Mouse (Mus musculus) adrenal gland, adult (tissue): ENCODE measurements around the gene Cd8b1.

Source experiments
- DNase-seq, 2 experiments: peaks; one replicate each; pipeline ENCODE4 v3.0.0; 2022 to 2023; ENCODE audit warnings: low spot score in 1 of 2; ENCODE audit not compliant: inconsistent age in 2 of 2

Gene Cd8b1

GRCm38 (mm10) chr6:71348006-71348405, 25.4 kb downstream of the Cd8b1 start:
- DNase-seq, result no peak

GRCm38 (mm10) chr6:71351201-71351600, 28.6 kb downstream of the Cd8b1 start:
- no peak for DNase-seq

DNA sequence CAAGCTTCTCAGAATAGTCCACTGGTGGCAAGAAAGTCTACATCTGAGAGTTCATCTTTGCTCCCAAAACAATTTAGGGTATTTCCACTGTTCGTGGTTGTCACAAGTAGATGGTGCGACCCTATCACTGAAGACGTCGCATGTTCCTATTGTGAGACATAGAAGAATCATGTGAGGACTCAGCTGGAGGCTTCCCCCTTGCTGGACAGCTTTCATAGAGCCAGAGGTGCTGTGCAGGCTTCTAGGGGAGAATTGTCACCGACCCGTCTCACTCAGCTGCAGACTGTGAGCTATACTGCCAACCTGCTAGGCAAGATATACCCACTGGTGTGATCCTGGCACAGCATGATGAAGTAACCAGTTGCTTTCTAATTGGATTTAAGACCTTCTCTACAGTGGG, 29.6 kb downstream of the Cd8b1 start:
- DNase-seq, result no peak

DNA sequence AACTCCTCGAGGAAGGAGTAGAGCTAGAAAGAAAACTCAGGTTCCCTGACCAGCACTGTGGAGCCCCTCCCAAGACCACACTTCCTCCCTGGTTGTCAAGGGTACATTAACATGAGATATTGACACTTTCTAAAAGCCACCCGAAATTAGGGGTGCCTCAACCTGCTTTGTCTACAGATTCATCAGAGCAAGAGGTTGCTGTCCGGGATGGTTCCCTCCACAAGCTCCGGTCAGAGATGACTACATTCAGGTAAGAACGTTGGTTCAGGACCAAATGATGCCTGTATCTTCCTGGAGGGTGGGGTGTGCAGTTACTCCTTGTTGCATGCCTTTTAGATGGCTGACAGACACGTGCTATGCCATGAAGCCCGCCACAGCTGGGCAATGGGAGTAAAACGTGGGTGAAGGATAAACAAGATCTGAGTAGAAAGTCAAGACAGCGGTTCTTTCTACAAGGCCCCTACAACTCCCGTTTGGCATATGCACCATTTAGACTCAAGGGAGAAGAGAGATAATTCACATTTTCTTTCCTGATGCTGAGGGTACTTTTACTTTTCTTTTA, 30.4 kb downstream of the Cd8b1 start:
- no peak for DNase-seq

GRCm38 (mm10) chr6:71353722-71354121, 31.1 kb downstream of the Cd8b1 start:
- no peak for DNase-seq

GRCm38 (mm10) chr6:71357493-71357892, 34.9 kb downstream of the Cd8b1 start:
- no peak for DNase-seq

DNA sequence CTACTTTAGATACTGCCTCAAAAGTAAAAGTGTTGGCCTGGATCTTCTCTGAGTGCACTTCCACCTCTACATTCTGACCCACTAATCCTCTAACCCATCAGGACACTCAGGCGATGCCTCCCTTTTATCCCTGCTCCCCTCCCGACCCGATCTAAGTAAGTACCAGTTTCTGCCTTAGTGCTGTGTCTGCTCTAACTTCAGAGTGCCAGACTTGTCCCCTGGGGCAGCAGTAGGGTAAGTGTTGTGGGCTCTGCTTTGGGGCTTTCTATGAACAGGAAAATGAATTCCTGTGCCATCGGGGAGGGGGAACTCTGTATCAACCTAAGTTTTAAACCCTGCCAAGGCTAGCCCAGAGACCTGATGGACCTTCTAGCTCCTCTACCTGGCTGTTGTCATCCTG, 37.6 kb downstream of the Cd8b1 start:
- no peak for DNase-seq

- DNase-seq, result no peak
These were observed 38.2 kb downstream of the Cd8b1 start for GRCm38 (mm10) chr6:71360751-71361150.

DNA sequence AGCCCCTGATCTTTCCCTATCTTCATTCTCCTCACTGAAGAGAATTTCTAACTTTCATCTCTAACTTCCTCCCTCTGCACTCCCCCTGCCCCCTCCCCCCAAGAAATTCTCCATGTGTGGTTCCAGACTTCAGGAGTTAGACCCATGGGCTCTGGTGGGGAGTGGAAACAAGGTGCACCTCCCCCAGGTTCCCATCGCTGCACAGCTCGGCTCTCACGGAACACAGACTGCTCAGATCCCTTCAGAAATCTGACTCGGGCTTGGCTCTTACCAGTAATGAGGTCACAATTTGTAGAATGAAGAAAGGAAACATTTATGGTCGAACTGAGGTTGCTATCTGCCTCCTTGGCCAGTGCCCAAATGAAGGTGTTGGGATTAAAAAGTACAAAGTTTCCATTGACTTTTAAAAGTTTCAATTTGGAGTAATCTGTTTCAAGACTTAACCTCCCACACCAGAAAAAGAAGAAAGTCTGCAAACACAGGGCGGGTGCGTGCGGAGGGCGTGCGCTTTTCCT, 38.6 kb downstream of the Cd8b1 start:
- no peak for DNase-seq

GRCm38 (mm10) chr6:71363995-71364394, 41.4 kb downstream of the Cd8b1 start:
- no peak for DNase-seq

DNA sequence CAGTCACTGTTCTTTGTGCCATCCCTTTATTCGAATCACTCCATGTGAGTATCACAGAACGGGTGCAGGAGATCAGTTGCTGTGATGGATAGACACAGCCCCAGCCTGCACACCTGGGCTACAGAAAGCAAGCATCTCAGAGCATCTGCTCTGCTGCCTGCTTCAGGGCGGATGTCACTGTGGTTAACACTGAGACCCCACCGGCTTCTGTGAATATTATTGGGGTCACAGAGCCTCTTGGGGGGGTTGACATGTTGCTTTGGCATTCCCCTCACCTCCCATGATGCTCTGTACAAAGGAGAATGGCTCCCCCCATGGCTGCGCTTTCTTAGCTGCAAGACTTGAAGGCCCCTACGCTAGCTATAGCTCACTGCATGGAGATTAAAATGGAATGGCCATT, 46.8 kb downstream of the Cd8b1 start:
- no peak for DNase-seq

DNA sequence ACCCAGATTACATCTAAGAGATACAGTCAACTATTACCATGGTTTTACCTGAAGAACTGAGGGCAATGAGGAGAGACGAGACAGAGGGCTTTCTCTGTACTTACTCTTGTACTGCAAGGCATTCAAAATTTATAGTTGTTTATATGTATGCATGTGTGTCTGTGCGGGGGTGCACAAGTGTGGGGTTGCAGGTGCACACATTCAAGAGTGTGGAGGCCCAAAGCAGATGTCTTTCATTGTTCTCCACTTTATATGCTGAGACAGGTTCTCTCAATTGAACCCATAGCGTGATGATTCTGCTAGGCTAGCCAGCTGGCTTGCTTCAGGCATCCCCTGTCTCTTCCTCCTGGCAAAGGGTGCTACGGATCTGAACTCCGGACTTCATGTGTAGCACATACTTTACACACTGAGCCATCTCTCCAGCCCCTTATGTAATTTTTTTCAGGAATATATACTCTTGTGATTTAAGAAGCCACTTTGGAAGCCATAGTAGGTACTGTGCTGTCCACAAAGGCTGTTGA, 48.6 kb downstream of the Cd8b1 start:
- DNase-seq, result no peak

DNA sequence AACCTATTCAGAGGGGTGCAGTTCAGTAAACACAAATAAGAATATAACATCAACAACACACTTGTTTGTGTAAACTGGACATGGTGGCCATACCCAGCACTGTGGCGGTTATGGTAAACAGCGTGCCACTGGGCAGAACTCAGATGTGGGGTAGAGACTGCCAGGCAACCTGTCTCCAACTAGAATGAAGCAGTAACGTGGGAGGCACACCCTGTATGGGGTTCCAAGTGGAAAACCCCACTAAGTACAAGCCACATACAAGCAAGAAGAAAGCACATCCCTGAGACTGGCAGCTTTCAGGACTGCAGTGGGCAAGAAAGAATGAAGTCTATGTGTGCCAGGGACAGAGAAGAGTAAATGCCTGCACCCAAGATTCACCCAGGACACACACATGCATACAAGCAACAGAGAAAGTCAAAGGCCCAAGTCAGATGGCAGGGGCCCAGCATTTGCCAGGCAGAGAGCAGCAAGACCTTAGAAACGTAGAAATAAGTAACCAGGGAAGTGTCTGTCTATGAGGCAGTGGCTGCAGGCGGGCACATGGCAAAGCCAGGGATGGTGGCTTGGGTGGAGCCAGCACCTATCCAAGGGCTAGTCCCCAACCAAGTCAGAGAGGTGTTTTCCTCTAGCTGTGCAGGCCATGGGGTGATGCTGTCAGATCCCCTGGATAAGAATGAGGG, 49.6 kb downstream of the Cd8b1 start:
- DNase-seq, result no peak

DNA sequence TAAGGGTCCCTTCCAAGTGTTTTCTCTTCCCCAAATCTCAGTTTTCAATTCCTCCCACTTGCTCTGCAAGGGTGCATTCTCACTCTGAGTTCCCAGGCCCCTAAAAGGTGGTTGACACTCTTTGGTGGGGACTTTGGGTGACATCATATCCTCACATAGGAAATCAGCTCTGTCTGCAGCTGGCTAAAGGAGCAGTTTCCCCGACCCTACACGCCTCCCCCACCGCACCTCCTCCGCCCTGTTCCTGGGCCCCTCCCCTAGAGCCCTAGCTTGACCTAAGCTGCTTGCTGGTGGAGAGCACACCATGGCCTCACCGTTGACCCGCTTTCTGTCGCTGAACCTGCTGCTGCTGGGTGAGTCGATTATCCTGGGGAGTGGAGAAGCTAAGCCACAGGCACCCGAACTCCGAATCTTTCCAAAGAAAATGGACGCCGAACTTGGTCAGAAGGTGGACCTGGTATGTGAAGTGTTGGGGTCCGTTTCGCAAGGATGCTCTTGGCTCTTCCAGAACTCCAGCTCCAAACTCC, 50.7 kb downstream of the Cd8b1 start, which contains the start of gene Cd8a:
Gene Cd8a (plus strand): TSS at position 179 of the 527 bp plus-strand sequence.
- DNase-seq, result no peak

- no peak for DNase-seq
These were observed 51.8 kb downstream of the Cd8b1 start for GRCm38 (mm10) chr6:71374311-71374829.

- DNase-seq, result no peak
These were observed 52.3 kb downstream of the Cd8b1 start for GRCm38 (mm10) chr6:71374921-71375320.

DNA sequence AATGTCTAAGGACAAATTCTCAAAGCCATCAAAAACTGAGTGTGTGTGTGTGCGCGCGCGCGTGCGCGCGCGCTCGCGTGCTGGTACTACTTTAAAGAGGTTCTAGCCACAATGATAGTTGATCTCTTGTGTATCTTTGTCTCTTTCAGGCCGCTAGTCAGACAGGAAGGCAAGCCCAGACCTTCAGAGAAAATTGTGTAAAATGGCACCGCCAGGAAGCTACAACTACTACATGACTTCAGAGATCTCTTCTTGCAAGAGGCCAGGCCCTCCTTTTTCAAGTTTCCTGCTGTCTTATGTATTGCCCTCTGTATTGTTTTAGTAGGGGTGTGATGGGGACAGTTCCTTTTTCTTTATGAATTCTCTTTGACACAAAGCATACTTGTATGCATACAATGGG, 54.1 kb downstream of the Cd8b1 start:
- no peak for DNase-seq

DNA sequence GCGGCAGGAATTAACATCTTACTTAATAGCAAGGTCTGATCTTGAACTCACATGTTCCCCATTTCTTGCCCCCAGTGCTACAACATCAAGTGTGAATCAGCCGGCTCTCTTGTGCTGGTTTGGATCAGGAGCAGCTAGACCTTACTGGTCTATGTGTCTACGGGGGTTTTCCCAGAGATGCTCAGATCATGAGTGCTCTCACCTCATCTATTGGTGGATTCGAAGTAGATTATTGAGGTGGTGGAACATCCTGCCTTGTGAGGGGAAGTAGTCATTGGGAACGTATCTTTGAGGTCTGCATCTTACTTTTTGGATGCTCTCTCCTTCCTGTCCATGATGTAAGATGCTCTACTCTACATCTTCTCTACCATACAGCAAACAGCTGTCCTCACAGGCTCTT, 59.1 kb downstream of the Cd8b1 start:
- DNase-seq, result no peak
